Mouse (Mus musculus): ENCODE measurements around the gene Htr3a.

Htr3a gene

DNA sequence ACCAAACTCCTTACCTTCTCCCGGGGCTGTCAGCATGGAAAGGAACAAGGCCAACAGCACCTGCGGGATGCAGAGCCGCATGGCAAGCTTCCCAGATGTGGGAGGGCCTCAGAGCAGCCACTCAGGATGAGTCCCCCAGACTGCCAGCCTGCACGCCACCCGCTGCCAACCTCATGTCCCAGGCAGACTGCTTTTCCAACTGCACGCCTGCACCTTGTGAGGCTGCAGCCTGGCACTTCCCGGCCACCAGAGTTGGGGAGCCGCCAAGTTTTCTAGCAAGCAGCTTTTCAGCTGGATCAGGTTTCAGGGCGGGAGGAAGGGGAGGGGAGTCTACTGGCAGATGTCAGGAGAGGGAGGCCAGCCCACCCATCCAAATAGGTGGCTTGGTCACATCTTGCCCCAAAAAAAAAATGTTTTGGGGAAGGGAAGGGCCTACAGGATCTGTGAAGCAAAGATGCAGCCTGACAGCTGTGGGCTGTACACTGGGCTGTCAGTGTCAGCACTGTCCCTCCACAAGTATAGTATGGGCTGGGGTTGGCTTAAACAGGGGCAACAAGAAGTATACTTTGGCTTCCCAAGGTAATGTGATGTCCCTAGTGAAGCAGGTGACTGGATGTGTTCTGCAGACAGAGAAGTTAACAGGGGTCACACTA, at the start of gene Htr3a:
Gene Htr3a, minus strand, starts transcription at position 215 of the 653 bp plus-strand sequence.
- Histone ChIP-seq H3K36me3 (ENCODE audit: control insufficient read depth, insufficient read depth, low read length, poor library complexity, severe bottlenecking) (no peaks in the 10 kb centered on the region), H3K27me3 (ENCODE audit: control insufficient read depth, insufficient read depth, low read length, poor library complexity, severe bottlenecking) (no peaks in the 10 kb centered on the region)
- DNase-seq (ENCODE audit: low read depth, low spot score), result no peak

- DNase-seq (ENCODE audit: low read depth, low spot score), result no peak
- Histone ChIP-seq H3K36me3 (ENCODE audit: control insufficient read depth, insufficient read depth, low read length, poor library complexity, severe bottlenecking) (no peaks in the 10 kb centered on the region), H3K27me3 (ENCODE audit: control insufficient read depth, insufficient read depth, low read length, poor library complexity, severe bottlenecking) (no peaks in the 10 kb centered on the region)
Measured at GRCm38 (mm10) chr9:48947565-48947964, 36.7 kb upstream of the Htr3a start.

- DNase-seq (ENCODE audit: low read depth, low spot score), result no peak
- Histone ChIP-seq H3K27me3 (ENCODE audit: control insufficient read depth, insufficient read depth, low read length, poor library complexity, severe bottlenecking) (no peaks in the 10 kb centered on the region), H3K36me3 (ENCODE audit: control insufficient read depth, insufficient read depth, low read length, poor library complexity, severe bottlenecking) (no peaks in the 10 kb centered on the region)
Measured at GRCm38 (mm10) chr9:48942349-48942748, 31.4 kb upstream of the Htr3a start.

DNA sequence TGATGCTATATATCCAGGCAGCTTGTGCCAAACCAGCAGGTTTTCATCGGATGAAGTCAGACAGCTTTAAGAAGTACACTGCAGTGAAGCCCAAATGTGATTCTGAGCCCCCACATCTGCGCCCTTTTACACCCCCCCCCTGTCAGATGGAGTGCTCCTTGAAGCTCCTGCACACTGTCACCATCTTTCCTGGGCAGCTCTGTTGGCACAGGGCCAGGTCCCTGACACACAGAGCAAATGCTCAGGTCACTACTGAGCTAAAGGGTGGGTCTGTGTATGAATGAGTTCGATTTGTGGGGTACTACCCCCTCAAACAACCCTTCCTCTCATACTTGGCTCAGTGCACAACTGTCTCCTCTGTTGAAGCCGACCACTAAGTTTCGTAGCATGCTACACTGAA, 18.5 kb upstream of the Htr3a start:
- DNase-seq (ENCODE audit: low read depth, low spot score), result no peak
- no peaks in the 10 kb centered on the region for H3K27me3 ChIP-seq (ENCODE audit: control insufficient read depth, insufficient read depth, low read length, poor library complexity, severe bottlenecking)
- H3K36me3 ChIP-seq (ENCODE audit: control insufficient read depth, insufficient read depth, low read length, poor library complexity, severe bottlenecking), result no peaks in the 10 kb centered on the region

- no peak for DNase-seq (ENCODE audit: low read depth, low spot score)
- Histone ChIP-seq H3K36me3 (ENCODE audit: control insufficient read depth, insufficient read depth, low read length, poor library complexity, severe bottlenecking) (no peaks in the 10 kb centered on the region), H3K27me3 (ENCODE audit: control insufficient read depth, insufficient read depth, low read length, poor library complexity, severe bottlenecking) (no peaks in the 10 kb centered on the region)
Measured at GRCm38 (mm10) chr9:48928781-48929180, 17.9 kb upstream of the Htr3a start.

- no peak for DNase-seq (ENCODE audit: low read depth, low spot score)
- Histone ChIP-seq H3K36me3 (ENCODE audit: control insufficient read depth, insufficient read depth, low read length, poor library complexity, severe bottlenecking) (no peaks in the 10 kb centered on the region), H3K27me3 (ENCODE audit: control insufficient read depth, insufficient read depth, low read length, poor library complexity, severe bottlenecking) (no peaks in the 10 kb centered on the region; the same call in 1 of the 2 replicates)
Measured at GRCm38 (mm10) chr9:48916011-48916788, 5.3 kb upstream of the Htr3a start.

DNA sequence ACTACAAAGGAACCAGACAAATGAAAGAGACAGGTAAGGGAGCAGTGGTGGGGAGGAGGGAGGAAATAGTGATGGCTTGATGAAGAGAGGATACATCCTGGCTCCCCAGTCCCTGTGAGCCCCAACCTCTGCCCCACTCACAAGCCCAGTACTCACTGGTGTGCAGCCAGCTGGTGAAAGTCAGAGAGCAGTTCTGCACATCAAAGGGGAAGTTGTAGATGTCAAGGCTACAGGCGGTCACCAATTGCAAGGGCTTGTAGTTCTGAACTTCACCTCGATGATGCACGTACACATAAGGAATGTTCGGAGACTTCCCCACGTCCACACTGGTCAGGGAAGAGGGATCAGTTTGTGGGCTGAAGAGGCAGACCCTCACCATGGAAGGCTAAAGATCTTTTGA, 6.5 kb downstream of the Htr3a start:
- no peak for DNase-seq (ENCODE audit: low read depth, low spot score)

GRCm38 (mm10) chr9:48903766-48904165, 7.1 kb downstream of the Htr3a start:
- Histone ChIP-seq H3K27me3 (ENCODE audit: control insufficient read depth, insufficient read depth, low read length, poor library complexity, severe bottlenecking) (no peaks in the 10 kb centered on the region), H3K36me3 (ENCODE audit: control insufficient read depth, insufficient read depth, low read length, poor library complexity, severe bottlenecking) (no peaks in the 10 kb centered on the region)
- DNase-seq (ENCODE audit: low read depth, low spot score), result no peak

More for the DNA sequence above, 6.5 kb downstream of the Htr3a start:
- H3K27me3 ChIP-seq (ENCODE audit: control insufficient read depth, insufficient read depth, low read length, poor library complexity, severe bottlenecking), result no peaks in the 10 kb centered on the region
- H3K36me3 ChIP-seq (ENCODE audit: control insufficient read depth, insufficient read depth, low read length, poor library complexity, severe bottlenecking), result no peaks in the 10 kb centered on the region

GRCm38 (mm10) chr9:48898551-48898950, 12.3 kb downstream of the Htr3a start:
- no peaks in the 10 kb centered on the region for H3K36me3 ChIP-seq (ENCODE audit: control insufficient read depth, insufficient read depth, low read length, poor library complexity, severe bottlenecking)
- H3K27me3 ChIP-seq (ENCODE audit: control insufficient read depth, insufficient read depth, low read length, poor library complexity, severe bottlenecking), result no peaks in the 10 kb centered on the region
- DNase-seq (ENCODE audit: low read depth, low spot score), result no peak

DNA sequence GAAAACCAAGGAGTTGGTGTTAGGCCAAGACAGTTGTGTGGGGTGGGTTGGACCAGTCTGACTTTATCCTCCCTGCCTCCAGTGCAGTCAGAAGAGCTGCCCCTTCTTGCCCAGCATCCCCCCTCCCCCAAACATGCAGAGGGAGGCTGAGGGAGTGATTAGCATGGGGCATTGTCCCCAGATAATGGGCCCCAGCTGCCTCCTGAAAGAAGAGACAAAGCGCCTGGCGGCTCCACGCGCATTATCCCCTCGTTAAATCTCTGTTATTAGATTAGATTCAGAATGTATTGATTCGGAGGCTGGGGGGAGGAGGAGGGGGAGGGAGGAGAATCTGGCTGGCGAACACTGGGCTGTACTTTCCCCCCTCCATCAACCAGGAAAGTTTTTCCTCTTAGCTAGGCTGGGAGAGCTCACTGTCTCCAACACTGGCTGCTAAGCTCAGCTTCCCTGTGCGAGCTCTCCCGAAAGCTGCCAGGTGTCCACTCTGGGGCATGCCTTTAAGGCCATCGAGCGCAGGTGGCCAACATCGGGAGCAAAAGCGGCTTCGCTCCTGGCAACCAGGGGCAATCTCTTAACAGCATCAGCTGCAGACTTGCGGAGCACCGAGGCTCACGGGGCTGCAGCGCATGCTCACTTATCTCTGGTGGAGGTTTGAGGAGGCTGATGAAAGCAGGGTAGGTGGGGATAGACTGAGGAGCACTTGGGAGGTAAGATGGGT, 14.9 kb downstream of the Htr3a start:
- no peak for DNase-seq (ENCODE audit: low read depth, low spot score)
- Histone ChIP-seq H3K27me3 (ENCODE audit: control insufficient read depth, insufficient read depth, low read length, poor library complexity, severe bottlenecking) (no peaks in the 10 kb centered on the region), H3K36me3 (ENCODE audit: control insufficient read depth, insufficient read depth, low read length, poor library complexity, severe bottlenecking) (no peaks in the 10 kb centered on the region)

- no peak for DNase-seq (ENCODE audit: low read depth, low spot score)
- Histone ChIP-seq H3K27me3 (ENCODE audit: control insufficient read depth, insufficient read depth, low read length, poor library complexity, severe bottlenecking) (no peaks in the 10 kb centered on the region), H3K36me3 (ENCODE audit: control insufficient read depth, insufficient read depth, low read length, poor library complexity, severe bottlenecking) (no peaks in the 10 kb centered on the region)
Measured at GRCm38 (mm10) chr9:48894755-48895154, 16.1 kb downstream of the Htr3a start.

- DNase-seq (ENCODE audit: low read depth, low spot score), result peak; percentile 59
- Histone ChIP-seq H3K36me3 (ENCODE audit: control insufficient read depth, insufficient read depth, low read length, poor library complexity, severe bottlenecking) (no peaks in the 10 kb centered on the region), H3K27me3 (ENCODE audit: control insufficient read depth, insufficient read depth, low read length, poor library complexity, severe bottlenecking) (no peaks in the 10 kb centered on the region)
Measured at GRCm38 (mm10) chr9:48893986-48894385, 16.9 kb downstream of the Htr3a start.

- no peak for DNase-seq (ENCODE audit: low read depth, low spot score)
- Histone ChIP-seq H3K27me3 (ENCODE audit: control insufficient read depth, insufficient read depth, low read length, poor library complexity, severe bottlenecking) (no peaks in the 10 kb centered on the region), H3K36me3 (ENCODE audit: control insufficient read depth, insufficient read depth, low read length, poor library complexity, severe bottlenecking) (no peaks in the 10 kb centered on the region)
Measured at GRCm38 (mm10) chr9:48889093-48889492, 21.8 kb downstream of the Htr3a start.

GRCm38 (mm10) chr9:48872896-48873295, 38.0 kb downstream of the Htr3a start:
- DNase-seq (ENCODE audit: low read depth, low spot score), result no peak
- no peaks in the 10 kb centered on the region for H3K36me3 ChIP-seq (ENCODE audit: control insufficient read depth, insufficient read depth, low read length, poor library complexity, severe bottlenecking)

DNA sequence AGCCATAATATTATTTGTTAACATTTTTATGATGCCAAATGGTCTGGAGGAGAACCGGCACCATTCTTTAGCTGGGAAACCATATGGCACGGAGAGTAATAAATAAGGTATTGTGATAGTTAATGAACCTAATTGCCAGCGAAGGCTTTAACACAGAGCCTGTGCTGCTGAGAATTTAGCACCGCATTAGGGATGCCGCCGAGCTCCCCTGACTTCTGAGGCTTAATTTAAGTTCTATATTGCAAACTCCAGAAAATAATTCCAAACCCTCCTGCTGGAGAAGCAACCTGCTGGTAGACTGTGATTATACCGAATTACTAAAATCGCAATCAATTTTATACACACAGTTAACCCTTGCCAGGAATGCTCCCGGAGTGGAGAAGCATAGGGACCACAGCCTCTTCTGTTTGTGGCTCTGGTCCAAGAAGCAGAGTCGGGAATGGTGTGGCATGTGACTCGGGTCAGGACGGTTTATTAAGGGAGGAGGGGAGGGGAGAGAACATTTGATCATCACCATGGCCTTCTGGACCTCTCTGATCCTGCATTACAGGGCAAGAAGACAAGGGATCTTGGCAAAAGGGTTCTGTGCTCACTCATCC, 44.3 kb downstream of the Htr3a start:
- Histone ChIP-seq H3K27me3 (ENCODE audit: control insufficient read depth, insufficient read depth, low read length, poor library complexity, severe bottlenecking) (no peaks in the 10 kb centered on the region), H3K36me3 (ENCODE audit: control insufficient read depth, insufficient read depth, low read length, poor library complexity, severe bottlenecking) (no peaks in the 10 kb centered on the region)
- DNase-seq (ENCODE audit: low read depth, low spot score), result no peak

More at GRCm38 (mm10) chr9:48872896-48873295, 38.0 kb downstream of the Htr3a start:
- H3K27me3 ChIP-seq (ENCODE audit: control insufficient read depth, insufficient read depth, low read length, poor library complexity, severe bottlenecking), result no peaks in the 10 kb centered on the region
